Mouse (Mus musculus): ENCODE measurements around the gene Camk1g.

Gene Camk1g

GRCm38 (mm10) chr1:193370096-193370495, at the start of gene Camk1g:
Camk1g (minus strand) TSS chr1:193370298.
- DNase-seq: no peak

- DNase-seq: no peak
Measured at GRCm38 (mm10) chr1:193419168-193419567, 49.1 kb upstream of the Camk1g start.

DNA sequence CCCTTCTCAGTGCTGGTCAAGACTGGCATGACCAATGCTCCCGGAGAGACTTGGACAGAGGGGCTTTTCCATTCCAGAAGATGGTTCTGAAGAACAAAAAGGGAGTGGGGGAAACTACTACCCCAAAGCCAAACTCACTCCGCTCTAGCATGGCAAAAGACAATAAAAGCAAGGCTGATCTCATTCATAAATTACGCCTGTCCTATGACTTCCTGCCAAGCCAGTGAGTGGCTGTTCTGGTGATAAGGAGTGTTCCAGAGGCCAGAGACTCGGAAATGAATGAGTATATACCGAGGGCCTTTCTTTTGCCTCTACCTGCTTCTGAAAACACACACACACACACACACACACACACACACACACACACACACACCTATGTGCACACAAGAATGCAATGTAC, 48.6 kb upstream of the Camk1g start:
- DNase-seq: peak; percentile 18

GRCm38 (mm10) chr1:193414067-193414466, 44.0 kb upstream of the Camk1g start:
- no peak for DNase-seq

- no peak for DNase-seq
Measured at GRCm38 (mm10) chr1:193413368-193414000, 43.4 kb upstream of the Camk1g start.

GRCm38 (mm10) chr1:193407487-193407886, 37.4 kb upstream of the Camk1g start:
- no peak for DNase-seq

DNA sequence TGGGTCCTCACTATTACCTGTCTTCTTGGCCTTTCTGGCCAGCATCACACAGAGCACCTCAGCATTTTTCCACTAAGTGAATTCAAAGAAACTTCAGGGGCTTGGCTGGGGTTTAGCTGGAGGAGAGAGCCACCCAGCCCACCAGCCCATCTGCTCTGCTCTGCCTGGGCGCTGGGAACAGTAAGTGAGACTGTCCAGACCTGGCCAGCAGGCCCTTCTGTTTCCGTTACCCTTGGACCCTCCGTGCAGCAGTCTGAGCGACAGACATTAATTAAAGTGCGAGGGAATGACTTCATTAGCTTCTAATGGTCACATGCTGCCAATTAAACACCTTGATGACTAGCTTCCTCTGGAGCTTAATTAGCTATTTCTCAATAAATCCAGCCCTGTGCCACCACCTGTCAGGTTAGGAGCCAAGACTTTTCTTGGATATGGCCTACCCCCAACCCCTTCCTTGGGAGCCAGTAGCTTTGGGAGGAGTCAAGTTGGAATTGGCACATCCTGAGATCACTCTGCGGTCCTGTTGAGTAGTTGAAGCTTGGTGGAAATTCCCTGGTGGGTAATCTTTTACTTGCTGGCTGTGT, 36.1 kb upstream of the Camk1g start:
- DNase-seq: no peak

GRCm38 (mm10) chr1:193401695-193402094, 31.6 kb upstream of the Camk1g start:
- DNase-seq: no peak

DNA sequence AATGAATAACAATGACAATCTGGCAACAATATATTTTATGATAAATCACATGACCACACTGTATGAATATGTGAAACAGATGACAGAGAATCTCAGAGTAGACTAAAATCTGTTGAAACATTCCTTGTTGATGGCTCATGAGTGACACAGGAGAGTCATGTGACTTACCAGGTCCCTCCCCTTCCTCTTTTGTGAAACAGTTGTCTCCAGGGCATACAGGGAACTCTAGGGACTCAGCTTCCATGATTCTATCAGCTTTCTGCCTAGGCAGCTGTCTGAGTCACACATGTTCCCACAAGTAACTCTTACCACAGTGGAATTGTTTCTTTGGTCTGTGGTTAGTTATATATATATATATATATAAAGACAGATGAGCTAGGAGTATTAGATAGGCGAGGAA, 30.2 kb upstream of the Camk1g start:
- no peak for DNase-seq

DNA sequence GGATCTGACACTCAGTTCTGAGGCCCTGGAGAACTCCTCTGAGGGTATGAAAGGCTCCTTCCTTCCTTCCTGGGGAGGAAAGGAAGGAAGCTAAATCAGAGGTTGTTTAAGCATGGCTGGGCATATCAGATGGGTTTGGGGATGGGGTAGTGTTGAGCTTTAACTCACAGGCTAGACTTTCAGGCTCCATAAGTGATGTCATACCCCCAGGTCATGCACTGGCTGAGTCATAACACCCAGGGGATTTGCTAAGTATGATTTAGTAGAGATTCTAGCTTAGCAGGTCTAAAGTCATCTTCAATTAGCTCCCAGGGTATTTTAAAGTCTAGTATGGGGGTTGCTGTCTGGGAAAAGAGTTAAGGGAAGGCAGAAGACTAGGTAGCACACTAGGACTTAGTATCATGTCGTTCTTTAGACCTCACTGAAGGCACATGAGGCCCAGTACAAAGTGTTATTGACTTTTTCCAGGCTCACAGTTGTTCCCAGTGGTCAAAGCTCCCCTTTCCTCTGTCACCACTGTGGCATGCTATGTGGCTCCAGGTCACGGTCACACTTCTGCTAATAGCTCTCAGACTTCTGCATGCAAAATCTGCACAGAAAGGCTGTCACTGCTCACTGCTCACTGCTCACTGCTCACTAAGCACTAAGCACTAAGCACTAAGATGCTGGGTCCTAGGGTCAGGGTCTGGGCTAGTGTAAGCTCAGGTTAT, 28.8 kb upstream of the Camk1g start:
- DNase-seq: no peak

GRCm38 (mm10) chr1:193397109-193397508, 27.0 kb upstream of the Camk1g start:
- DNase-seq: no peak

DNA sequence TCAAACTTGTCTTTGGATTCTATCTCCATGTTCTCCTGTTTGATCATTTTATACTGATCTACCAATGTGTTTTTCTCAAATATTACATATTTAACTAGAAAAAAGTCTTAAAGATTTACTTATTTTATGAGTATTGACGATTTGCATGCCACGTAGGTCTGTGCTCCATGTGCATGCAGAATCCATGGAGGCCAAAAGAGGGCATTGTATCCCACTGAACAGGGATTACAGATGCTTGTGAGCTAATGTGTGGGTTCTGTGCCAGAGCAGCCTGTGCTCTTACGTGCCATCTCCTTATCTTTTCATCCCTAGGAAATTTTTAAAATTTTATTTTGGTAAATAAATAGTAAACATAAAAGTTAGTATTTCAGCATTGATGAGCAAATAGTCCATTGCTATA, 22.2 kb upstream of the Camk1g start:
- no peak for DNase-seq

DNA sequence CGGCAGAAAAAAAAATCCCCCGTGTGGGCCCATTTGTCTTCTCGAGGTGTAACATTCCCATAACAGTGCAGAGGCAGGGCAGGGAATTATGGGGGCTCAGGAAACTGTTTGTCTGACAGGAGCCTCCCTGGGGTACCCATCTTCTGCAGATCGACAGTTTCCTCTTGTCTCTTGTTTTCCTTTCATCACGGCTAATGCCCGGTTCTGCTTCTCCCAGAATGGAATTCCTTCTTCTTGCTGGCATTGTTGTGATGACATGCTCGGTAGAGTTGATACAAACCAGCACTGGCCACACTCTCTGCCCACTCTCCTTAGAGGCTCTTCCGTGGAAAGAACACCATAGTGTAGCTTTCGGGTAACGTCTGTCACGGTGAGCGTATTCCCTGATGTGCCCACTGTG, 19.9 kb upstream of the Camk1g start:
- no peak for DNase-seq

DNA sequence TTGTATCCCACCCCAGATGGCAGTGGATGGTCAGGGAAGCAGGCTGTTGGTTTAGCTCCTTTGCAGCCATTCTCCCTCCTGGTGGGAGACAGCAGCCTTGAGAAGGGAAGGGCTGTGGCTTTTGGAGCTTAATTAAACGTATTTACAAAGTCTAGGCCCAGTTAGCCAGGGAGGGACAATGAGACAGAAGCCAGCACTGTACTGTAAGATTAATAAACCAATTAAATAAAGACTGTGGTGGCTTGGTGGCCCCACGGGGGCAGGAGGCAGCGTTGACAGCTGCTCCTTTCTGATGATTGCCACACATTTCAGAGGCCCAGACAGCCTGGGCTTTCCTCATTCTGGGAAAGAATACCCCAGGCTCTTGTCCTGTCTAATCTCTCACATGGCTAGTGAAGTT, 19.4 kb upstream of the Camk1g start:
- DNase-seq: no peak

DNA sequence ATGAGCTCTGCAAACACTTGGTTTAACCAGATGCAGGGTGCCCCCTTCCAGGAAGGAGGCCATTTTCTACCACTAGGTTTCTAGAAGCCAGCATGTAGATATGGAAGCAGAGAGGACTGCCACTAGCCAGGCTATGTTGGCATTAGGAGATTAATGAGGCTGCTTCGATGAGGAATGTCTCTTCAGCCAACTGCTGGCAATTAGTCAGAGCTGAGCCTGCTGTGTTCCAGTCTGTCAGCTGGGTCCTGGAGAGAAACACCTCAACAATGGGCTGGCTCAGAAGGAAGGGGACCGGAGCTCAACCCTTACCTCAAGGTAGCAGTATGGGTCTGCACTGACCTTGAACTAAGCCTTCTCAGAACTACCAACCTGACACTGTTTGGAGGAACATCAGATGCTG, 17.1 kb upstream of the Camk1g start:
- DNase-seq: no peak

DNA sequence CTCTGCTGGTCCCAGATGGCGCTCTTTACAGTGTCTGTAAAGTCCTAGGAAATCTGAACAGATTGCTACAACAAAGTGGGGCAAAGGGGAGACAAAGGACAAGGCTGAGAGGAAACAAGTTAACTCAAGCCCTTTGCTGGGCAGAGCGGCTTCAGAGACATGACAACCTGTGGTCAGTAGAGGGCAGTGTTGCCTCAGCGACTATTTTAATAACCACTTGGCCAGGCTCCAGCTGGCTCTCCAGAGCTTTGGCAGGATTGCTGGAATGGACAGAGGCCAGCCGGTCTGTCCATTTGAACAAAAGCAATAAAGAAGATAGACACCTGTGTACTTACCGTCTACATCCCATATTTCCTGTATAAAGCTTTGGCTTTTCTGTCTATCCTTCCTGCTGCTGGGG, 16.0 kb upstream of the Camk1g start:
- DNase-seq: peak; percentile 91

GRCm38 (mm10) chr1:193382841-193383462, 12.9 kb upstream of the Camk1g start:
- DNase-seq: peak; percentile 64

GRCm38 (mm10) chr1:193382435-193382834, 12.3 kb upstream of the Camk1g start:
- DNase-seq: peak; percentile 27

GRCm38 (mm10) chr1:193381597-193382404, 11.7 kb upstream of the Camk1g start:
- DNase-seq: no peak

GRCm38 (mm10) chr1:193380877-193381276, 10.8 kb upstream of the Camk1g start:
- no peak for DNase-seq

- DNase-seq: no peak
Measured at GRCm38 (mm10) chr1:193379634-193380033, 9.5 kb upstream of the Camk1g start.

- peak; percentile 44 for DNase-seq
Measured at GRCm38 (mm10) chr1:193376478-193377134, 6.5 kb upstream of the Camk1g start.

Measured in lung, postnatal 36 days (tissue).